Mouse (Mus musculus) embryo, embryonic 10.5 days (tissue): Measurements from ENCODE around the gene Id2.

Source experiments
- DNase-seq: peaks from one replicate; pipeline ENCODE4 v3.0.0-alpha.2; 2015; ENCODE audit warnings: low spot score

Gene Id2

DNA sequence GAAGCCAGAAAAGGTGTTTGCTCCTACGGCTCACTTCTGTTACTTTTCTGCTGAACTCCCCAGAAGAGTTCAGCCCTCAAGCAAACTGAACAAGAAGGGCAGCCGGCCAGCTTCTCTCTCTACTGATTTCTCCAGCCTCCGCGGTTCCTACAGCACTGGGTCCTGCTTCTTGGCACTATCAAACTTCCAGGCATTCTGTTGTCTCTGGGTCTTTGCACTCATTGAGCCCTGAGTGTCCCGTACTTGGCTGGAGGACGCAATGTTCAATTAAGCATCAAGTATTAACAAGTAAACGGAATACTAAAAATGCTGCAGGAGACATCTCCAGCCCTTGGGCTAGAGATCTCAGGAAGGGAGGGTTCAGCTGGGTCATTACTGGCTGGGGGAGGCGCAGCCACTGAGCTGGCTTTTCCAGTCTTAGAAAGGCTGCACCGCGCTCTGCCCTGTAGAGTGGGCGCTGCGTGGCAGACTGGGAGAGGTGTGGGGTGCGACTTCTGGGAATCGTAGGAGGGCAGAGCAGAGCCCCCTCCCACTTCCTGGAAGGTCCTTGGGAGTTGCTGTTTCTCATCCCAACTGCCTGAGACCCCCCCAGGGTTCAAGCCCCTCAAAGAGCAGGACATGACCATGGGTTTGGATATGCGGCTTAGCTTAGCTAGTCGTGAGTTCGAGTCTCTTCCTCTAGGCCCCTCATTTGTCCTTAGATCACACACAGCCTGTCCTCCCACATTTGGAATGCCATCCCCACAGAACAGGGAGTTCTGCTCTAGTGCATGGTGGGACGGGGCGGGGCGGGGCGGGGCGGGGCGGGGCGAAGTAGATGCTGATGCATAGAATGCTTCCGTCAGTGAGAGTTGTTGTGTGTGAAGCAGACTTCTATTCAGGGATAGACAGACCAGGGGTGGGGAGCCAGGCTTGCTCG is 13.4 kb downstream of the Id2 start:
- no peak for DNase-seq

DNA sequence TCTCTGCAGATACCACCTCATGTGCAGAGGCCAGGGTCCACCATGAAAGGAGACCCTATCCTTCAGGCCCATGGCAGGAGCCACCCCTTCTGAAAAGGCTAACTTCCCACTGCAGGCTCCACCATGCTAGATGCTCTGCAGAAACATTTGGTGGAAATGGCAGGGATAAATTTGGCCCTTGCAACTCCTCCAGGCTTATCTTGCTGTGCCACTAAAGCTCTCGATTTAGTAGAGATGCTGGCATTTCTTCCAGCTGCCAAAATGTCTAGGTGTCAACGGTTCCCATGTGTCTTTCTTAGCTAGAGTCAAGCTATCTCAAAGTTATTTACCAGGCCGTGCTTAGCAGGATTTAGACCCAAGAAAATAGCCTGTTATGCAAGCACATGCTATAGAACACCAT is 22.6 kb downstream of the Id2 start:
- DNase-seq = no peak

- no peak for DNase-seq
Observed at GRCm38 (mm10) chr12:25073374-25073773, 23.6 kb downstream of the Id2 start.

- DNase-seq = no peak
Observed at GRCm38 (mm10) chr12:25062264-25062663, 34.7 kb downstream of the Id2 start.

DNA sequence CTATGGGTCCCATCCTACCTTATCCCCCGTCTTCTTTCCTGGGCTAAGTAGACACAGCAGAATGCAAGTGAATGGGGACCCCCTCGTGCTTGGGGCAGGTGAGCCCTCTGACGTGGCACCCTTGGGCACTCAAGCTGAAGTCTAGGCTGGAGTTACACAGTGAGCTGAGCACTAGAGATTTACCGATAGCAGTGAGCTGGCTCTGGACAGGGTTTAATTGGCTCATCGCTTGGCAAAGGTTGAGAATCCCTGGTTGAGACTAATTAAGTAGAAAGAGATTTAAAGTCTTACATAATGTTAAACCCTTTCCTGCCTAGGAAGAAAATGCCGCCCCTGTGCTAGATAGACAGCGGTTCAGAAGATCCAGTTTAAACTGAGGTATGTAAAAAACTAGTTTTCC is 36.0 kb downstream of the Id2 start:
- DNase-seq = no peak

DNA sequence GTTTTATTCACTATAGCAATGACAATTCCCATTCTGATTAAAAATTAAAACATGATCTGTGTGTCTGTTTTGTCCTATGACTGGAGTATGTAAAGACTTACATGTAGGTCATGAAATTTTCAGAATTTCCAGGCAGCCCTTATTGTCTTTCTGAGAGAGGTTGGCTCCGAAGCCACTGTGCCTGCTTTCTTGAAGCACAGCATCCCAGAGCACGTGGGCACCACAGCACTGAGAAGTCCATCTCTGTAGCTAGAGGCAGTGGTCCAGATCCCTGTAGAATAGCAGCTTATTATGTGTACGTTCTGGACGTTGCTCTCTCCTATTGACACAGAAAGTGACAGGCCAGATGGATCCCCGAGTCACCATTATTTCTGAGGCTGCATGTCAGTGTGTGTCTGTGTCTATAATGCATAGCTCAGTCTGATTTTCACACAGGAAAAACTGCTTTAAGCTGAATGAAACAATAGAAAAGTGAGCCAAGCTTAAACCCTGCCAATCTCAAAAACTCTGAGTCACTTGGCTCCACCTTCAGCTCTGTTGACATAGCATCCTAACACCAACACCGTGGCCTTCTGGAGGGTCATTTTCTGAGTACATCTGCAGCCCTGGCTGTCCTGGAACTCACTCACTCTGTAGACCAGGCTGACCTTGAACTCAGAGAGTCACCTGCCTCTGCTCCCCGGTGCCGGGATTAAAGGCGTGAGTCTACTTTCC is 37.3 kb downstream of the Id2 start:
- DNase-seq = no peak

DNA sequence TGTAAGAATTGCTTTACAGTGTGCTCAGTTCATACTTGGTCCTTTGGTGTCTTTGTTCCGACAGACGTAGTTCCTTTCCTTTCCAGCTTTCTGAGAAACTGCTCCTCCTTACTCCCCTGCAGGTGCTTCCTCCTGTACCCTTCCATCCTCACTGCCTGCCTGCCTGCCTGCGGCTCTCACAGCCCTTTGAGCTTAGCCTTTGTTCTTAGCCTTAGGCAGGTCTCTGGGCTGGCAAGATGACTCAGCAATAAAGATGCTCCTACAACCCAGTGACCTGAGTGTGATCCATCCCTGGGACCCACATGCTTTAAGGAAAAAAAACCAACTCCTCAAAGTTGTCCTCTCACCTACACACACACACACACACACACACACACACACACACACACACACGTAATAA is 42.0 kb downstream of the Id2 start:
- no peak for DNase-seq

- no peak for DNase-seq
Observed at GRCm38 (mm10) chr12:25054511-25054910, 42.4 kb downstream of the Id2 start.

DNA sequence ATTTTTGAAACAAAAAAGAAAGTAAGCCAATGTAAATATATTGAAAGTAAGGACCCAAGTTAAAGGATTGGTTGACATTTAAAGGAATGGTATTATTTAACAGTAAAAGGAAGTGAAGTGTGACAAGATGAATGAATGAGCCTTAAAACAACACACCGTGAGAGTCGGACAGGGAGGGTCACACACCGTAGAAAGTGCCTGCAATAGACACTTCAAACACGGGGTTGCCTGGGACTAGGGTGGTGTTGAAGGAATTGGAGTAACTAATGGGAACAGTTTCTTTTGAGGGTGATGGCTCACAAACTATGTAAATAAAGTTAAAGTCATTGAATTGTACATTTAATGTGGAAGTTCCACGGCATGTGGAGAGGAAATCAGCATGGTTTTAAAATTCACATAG is 47.7 kb downstream of the Id2 start:
- DNase-seq = no peak

DNA sequence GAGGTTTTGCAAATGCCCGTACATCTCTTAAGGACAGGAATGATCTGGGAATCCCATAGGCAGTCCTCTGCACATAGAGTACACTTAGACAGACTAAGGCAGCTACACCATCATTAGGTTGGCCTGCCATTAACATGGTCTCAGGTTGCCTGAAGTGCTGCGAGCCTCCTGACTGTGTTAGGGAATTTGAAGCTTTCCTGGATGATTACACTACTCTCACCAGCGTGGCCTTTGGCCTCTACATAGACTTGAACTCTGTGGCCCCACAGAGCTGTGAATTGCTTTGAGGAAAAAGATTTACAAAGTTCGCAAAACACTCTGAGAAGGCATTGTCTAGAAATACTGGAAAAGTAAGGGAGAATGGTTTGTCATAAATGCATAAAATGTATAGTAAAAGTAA is 52.4 kb downstream of the Id2 start:
- no peak for DNase-seq

DNA sequence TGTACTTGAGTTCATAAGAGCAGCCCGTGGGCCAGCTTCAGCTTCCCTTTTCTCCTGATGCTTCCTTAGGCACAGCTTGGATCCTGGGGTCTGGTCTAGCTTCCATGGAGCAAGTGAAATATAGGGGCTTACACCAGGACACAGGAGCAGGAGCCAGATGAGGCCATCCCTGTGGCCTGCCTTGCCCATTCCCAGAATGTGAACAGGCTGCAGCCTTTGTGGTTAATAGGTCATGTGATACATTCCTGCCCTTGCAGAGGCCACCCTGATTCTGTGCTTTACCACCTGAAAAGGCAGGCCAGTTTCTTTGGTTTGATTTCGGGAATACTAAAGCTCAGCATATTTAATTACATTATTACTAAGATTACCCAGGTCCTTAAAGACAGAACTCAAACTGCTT is 52.9 kb downstream of the Id2 start:
- no peak for DNase-seq
